Mouse (Mus musculus): ENCODE measurements at regions not wholly inside any gene's neighbourhood (a gene's known extent, or its start where the extent isn't known, plus 50 kb on each side); places are given as distances from the start of the nearest gene placed in this dataset.
"Not testable (repeated sequence)": the region's sequence is repeated elsewhere in the genome, so short reads cannot be mapped to it uniquely, and the experiment has no call there.

GRCm38 (mm10) chr8:126774816-126775215 lies 170.8 kb downstream of the Tomm20 start:
- TF ChIP-seq POLR2A (IDR thresholded peaks at IDR 0.05; ENCODE audit: low read depth, low read length) (no peak), CTCF (conservative IDR thresholded peaks at IDR 0.05; ENCODE audit: insufficient read depth, insufficient read length, low read depth, low read length) (no peak)
- peaks cover 14% of the 10 kb centered on the region; the same call in 1 of the 2 replicates for H3K4me1 ChIP-seq (ENCODE audit: control insufficient read depth, insufficient read depth, low read length)
- peak overlapping the region; percentile 22; the same call in 1 of the 2 replicates for H3K27ac ChIP-seq (ENCODE audit: insufficient read depth, low read depth, low read length)
- peak; percentile 88 for DNase-seq
- no peaks in the 10 kb centered on the region for H3K36me3 ChIP-seq (ENCODE audit: control insufficient read depth, insufficient read depth, low read length)
- 42% methylated on average over 7 of the region's 7 CpGs for whole genome bisulfite sequencing
- H3K4me3 ChIP-seq (ENCODE audit: insufficient read depth, low read depth, low read length): no peak overlapping the region
- no peaks in the 10 kb centered on the region for H3K27me3 ChIP-seq (replicated peaks; ENCODE audit: control insufficient read depth, insufficient read depth, low read length)

GRCm38 (mm10) chr8:126772748-126773147 lies 172.9 kb downstream of the Tomm20 start:
- 63% methylated on average over 11 of the region's 11 CpGs for WGBS
- H3K27ac ChIP-seq (ENCODE audit: insufficient read depth, low read depth, low read length): no peak overlapping the region
- peaks cover 14% of the 10 kb centered on the region; the same call in 1 of the 2 replicates for H3K4me1 ChIP-seq (ENCODE audit: control insufficient read depth, insufficient read depth, low read length)
- TF ChIP-seq CTCF (conservative IDR thresholded peaks at IDR 0.05; ENCODE audit: insufficient read depth, insufficient read length, low read depth, low read length) (no peak), POLR2A (IDR thresholded peaks at IDR 0.05; ENCODE audit: low read depth, low read length) (no peak)
- no peaks in the 10 kb centered on the region for H3K27me3 ChIP-seq (replicated peaks; ENCODE audit: control insufficient read depth, insufficient read depth, low read length)
- no peaks in the 10 kb centered on the region for H3K36me3 ChIP-seq (ENCODE audit: control insufficient read depth, insufficient read depth, low read length)
- peak; percentile 43 for DNase-seq
- H3K4me3 ChIP-seq (ENCODE audit: insufficient read depth, low read depth, low read length): no peak overlapping the region

- WGBS: 76% methylated on average over 7 of the region's 7 CpGs
- no peaks in the 10 kb centered on the region for H3K27me3 ChIP-seq (replicated peaks; ENCODE audit: control insufficient read depth, insufficient read depth, low read length)
- H3K4me3 ChIP-seq (ENCODE audit: insufficient read depth, low read depth, low read length): no peak overlapping the region
- no peak overlapping the region for H3K27ac ChIP-seq (ENCODE audit: insufficient read depth, low read depth, low read length)
- H3K4me1 ChIP-seq (ENCODE audit: control insufficient read depth, insufficient read depth, low read length): peaks cover 14% of the 10 kb centered on the region; the same call in 1 of the 2 replicates
- no peak for TF ChIP-seq POLR2A (IDR thresholded peaks at IDR 0.05; ENCODE audit: low read depth, low read length)
- no peak for TF ChIP-seq CTCF (conservative IDR thresholded peaks at IDR 0.05; ENCODE audit: insufficient read depth, insufficient read length, low read depth, low read length)
- H3K36me3 ChIP-seq (ENCODE audit: control insufficient read depth, insufficient read depth, low read length): no peaks in the 10 kb centered on the region
- DNase-seq: no peak
Observed at GRCm38 (mm10) chr8:126772194-126772593, 173.4 kb downstream of the Tomm20 start.

- WGBS: 49% methylated on average over 2 of the region's 2 CpGs
- H3K4me1 ChIP-seq (ENCODE audit: control insufficient read depth, insufficient read depth, low read length): peaks cover 14% of the 10 kb centered on the region; the same call in 1 of the 2 replicates
- DNase-seq: peak; percentile 75
- not testable (repeated sequence) for H3K36me3 ChIP-seq (ENCODE audit: control insufficient read depth, insufficient read depth, low read length); H3K27ac ChIP-seq (ENCODE audit: insufficient read depth, low read depth, low read length); H3K4me3 ChIP-seq (ENCODE audit: insufficient read depth, low read depth, low read length); H3K27me3 ChIP-seq (replicated peaks; ENCODE audit: control insufficient read depth, insufficient read depth, low read length)
Observed at GRCm38 (mm10) chr8:126770374-126770773, 175.3 kb downstream of the Tomm20 start.

- H3K4me1 ChIP-seq (ENCODE audit: control insufficient read depth, insufficient read depth, low read length): peaks cover 9% of the 10 kb centered on the region; the same call in 1 of the 2 replicates
- no peak overlapping the region for H3K27ac ChIP-seq (ENCODE audit: insufficient read depth, low read depth, low read length)
- no peaks in the 10 kb centered on the region for H3K27me3 ChIP-seq (replicated peaks; ENCODE audit: control insufficient read depth, insufficient read depth, low read length)
- no peaks in the 10 kb centered on the region for H3K36me3 ChIP-seq (ENCODE audit: control insufficient read depth, insufficient read depth, low read length)
- no peak for TF ChIP-seq CTCF (conservative IDR thresholded peaks at IDR 0.05; ENCODE audit: insufficient read depth, insufficient read length, low read depth, low read length)
- TF ChIP-seq POLR2A (IDR thresholded peaks at IDR 0.05; ENCODE audit: low read depth, low read length): no peak
- H3K4me3 ChIP-seq (ENCODE audit: insufficient read depth, low read depth, low read length): no peak overlapping the region
- DNase-seq: no peak
- WGBS: 89% methylated on average over 5 of the region's 5 CpGs
Observed at GRCm38 (mm10) chr8:126768142-126768541, 174.4 kb upstream of the Irf2bp2 start.

GRCm38 (mm10) chr8:126767341-126767740 lies 173.6 kb upstream of the Irf2bp2 start:
- Histone ChIP-seq H3K27ac (ENCODE audit: insufficient read depth, low read depth, low read length) (no peak overlapping the region), H3K36me3 (ENCODE audit: control insufficient read depth, insufficient read depth, low read length) (no peaks in the 10 kb centered on the region), H3K4me1 (ENCODE audit: control insufficient read depth, insufficient read depth, low read length) (peaks cover 9% of the 10 kb centered on the region; the same call in 1 of the 2 replicates), H3K27me3 (replicated peaks; ENCODE audit: control insufficient read depth, insufficient read depth, low read length) (no peaks in the 10 kb centered on the region), H3K4me3 (ENCODE audit: insufficient read depth, low read depth, low read length) (no peak overlapping the region)
- TF ChIP-seq POLR2A (IDR thresholded peaks at IDR 0.05; ENCODE audit: low read depth, low read length): no peak
- no peak for DNase-seq
- 85% methylated on average over 3 of the region's 3 CpGs for WGBS

- no peaks in the 10 kb centered on the region for H3K27me3 ChIP-seq (replicated peaks; ENCODE audit: control insufficient read depth, insufficient read depth, low read length)
- peaks cover 9% of the 10 kb centered on the region; the same call in 1 of the 2 replicates for H3K4me1 ChIP-seq (ENCODE audit: control insufficient read depth, insufficient read depth, low read length)
- no peak overlapping the region for H3K4me3 ChIP-seq (ENCODE audit: insufficient read depth, low read depth, low read length)
- no peak overlapping the region for H3K27ac ChIP-seq (ENCODE audit: insufficient read depth, low read depth, low read length)
- no peak for DNase-seq
- H3K36me3 ChIP-seq (ENCODE audit: control insufficient read depth, insufficient read depth, low read length): no peaks in the 10 kb centered on the region
- WGBS: 69% methylated on average over 6 of the region's 6 CpGs
- TF ChIP-seq CTCF (conservative IDR thresholded peaks at IDR 0.05; ENCODE audit: insufficient read depth, insufficient read length, low read depth, low read length) (no peak), POLR2A (IDR thresholded peaks at IDR 0.05; ENCODE audit: low read depth, low read length) (no peak)
Observed at GRCm38 (mm10) chr8:126765693-126766238, 172.0 kb upstream of the Irf2bp2 start.

Data from kidney, adult 2 months (tissue).